Mouse (Mus musculus): ENCODE results near the gene Lrtm2. TPM values are rescaled to one million over a fixed set of nuclear protein-coding genes. Genes with fewer than 3 reads are reported as not detected.
A peak's percentile ranks its signal among the peaks of the same experiment; 100 is the strongest.

Gene Lrtm2
- polyA plus RNA-seq, 1 experiment from 2014 or later, result 0.25 TPM

GRCm38 (mm10) chr6:119358020-119358571 lies 27.5 kb upstream of the Lrtm2 start:
- 90% methylated on average over 8 of the region's 8 CpGs for WGBS
- Histone ChIP-seq H3K9ac (no peak overlapping the region), H3K4me2 (no peak overlapping the region), H3K36me3 (peaks cover 63% of the 10 kb centered on the region), H3K4me1 (replicated peaks) (0 out of 2 replicates have a peak, but pooled peaks cover 5% of the 10 kb centered on the region), H3K27me3 (no peaks in the 10 kb centered on the region), H3K27ac (no peak overlapping the region), H3K4me3 (no peak overlapping the region), H3K9me3 (replicated peaks) (no peaks in the 10 kb centered on the region)
- no peak for ATAC-seq (replicated peaks; ENCODE audit: insufficient number of reproducible peaks, insufficient read depth, low FRiP score, low read depth)

- WGBS, result 69% methylated on average over 6 of the region's 6 CpGs
- Histone ChIP-seq H3K4me3 (no peak overlapping the region), H3K36me3 (peaks cover 34% of the 10 kb centered on the region), H3K4me1 (replicated peaks) (peaks cover 10% of the 10 kb centered on the region), H3K9me3 (replicated peaks) (no peaks in the 10 kb centered on the region), H3K27me3 (no peaks in the 10 kb centered on the region), H3K4me2 (no peak overlapping the region), H3K9ac (no peak overlapping the region), H3K27ac (no peak overlapping the region)
- no peak for ATAC-seq (replicated peaks; ENCODE audit: insufficient number of reproducible peaks, insufficient read depth, low FRiP score, low read depth)
These were observed 21.9 kb upstream of the Lrtm2 start for GRCm38 (mm10) chr6:119352501-119352900.

- Histone ChIP-seq H3K27ac (no peak overlapping the region), H3K4me3 (no peak overlapping the region), H3K9ac (no peak overlapping the region), H3K4me1 (replicated peaks) (peaks cover 10% of the 10 kb centered on the region), H3K4me2 (no peak overlapping the region), H3K9me3 (replicated peaks) (no peaks in the 10 kb centered on the region), H3K36me3 (peaks cover 28% of the 10 kb centered on the region), H3K27me3 (no peaks in the 10 kb centered on the region)
- ATAC-seq (replicated peaks; ENCODE audit: insufficient number of reproducible peaks, insufficient read depth, low FRiP score, low read depth), result no peak
- 66% methylated on average over 8 of the region's 8 CpGs for WGBS
These were observed 21.1 kb upstream of the Lrtm2 start for GRCm38 (mm10) chr6:119351656-119352055.

GRCm38 (mm10) chr6:119350703-119351198 lies 20.2 kb upstream of the Lrtm2 start:
- no peak overlapping the region for H3K4me3 ChIP-seq
- H3K27ac ChIP-seq, result no peak overlapping the region
- WGBS, result 78% methylated on average over 9 of the region's 9 CpGs
- no peak overlapping the region for H3K4me2 ChIP-seq
- H3K27me3 ChIP-seq, result no peaks in the 10 kb centered on the region
- no peak for ATAC-seq (replicated peaks; ENCODE audit: insufficient number of reproducible peaks, insufficient read depth, low FRiP score, low read depth)
- no peaks in the 10 kb centered on the region for H3K9me3 ChIP-seq (replicated peaks)
- H3K4me1 ChIP-seq (replicated peaks), result peaks cover 10% of the 10 kb centered on the region
- H3K36me3 ChIP-seq, result peaks cover 21% of the 10 kb centered on the region
- no peak overlapping the region for H3K9ac ChIP-seq

GRCm38 (mm10) chr6:119348234-119348633 lies 17.7 kb upstream of the Lrtm2 start:
- WGBS, result 0% methylated on average over 1 of the region's 1 CpGs
- Histone ChIP-seq H3K4me2 (no peak overlapping the region), H3K36me3 (peaks cover under 1% of the 10 kb centered on the region; the same call in 1 of the 2 replicates), H3K4me1 (replicated peaks) (peaks cover 10% of the 10 kb centered on the region), H3K9me3 (replicated peaks) (no peaks in the 10 kb centered on the region), H3K27ac (no peak overlapping the region), H3K4me3 (no peak overlapping the region), H3K9ac (no peak overlapping the region), H3K27me3 (no peaks in the 10 kb centered on the region)
- no peak for ATAC-seq (replicated peaks; ENCODE audit: insufficient number of reproducible peaks, insufficient read depth, low FRiP score, low read depth)

GRCm38 (mm10) chr6:119347813-119348212 lies 17.2 kb upstream of the Lrtm2 start:
- H3K4me1 ChIP-seq (replicated peaks), result peaks cover 10% of the 10 kb centered on the region
- H3K4me3 ChIP-seq, result no peak overlapping the region
- ATAC-seq (replicated peaks; ENCODE audit: insufficient number of reproducible peaks, insufficient read depth, low FRiP score, low read depth), result no peak
- H3K27ac ChIP-seq, result no peak overlapping the region
- no peaks in the 10 kb centered on the region for H3K27me3 ChIP-seq
- H3K36me3 ChIP-seq, result no peaks in the 10 kb centered on the region
- H3K9me3 ChIP-seq (replicated peaks), result no peaks in the 10 kb centered on the region
- 75% methylated on average over 5 of the region's 5 CpGs for WGBS
- no peak overlapping the region for H3K4me2 ChIP-seq
- no peak overlapping the region for H3K9ac ChIP-seq

- no peak overlapping the region for H3K27ac ChIP-seq
- no peaks in the 10 kb centered on the region; the same call in 1 of the 2 replicates for H3K4me1 ChIP-seq (replicated peaks)
- no peaks in the 10 kb centered on the region for H3K36me3 ChIP-seq
- no peak for ATAC-seq (replicated peaks; ENCODE audit: insufficient number of reproducible peaks, insufficient read depth, low FRiP score, low read depth)
- H3K9ac ChIP-seq, result no peak overlapping the region
- no peak overlapping the region for H3K4me2 ChIP-seq
- H3K4me3 ChIP-seq, result no peak overlapping the region
- H3K27me3 ChIP-seq, result no peaks in the 10 kb centered on the region
- WGBS, result 53% methylated on average over 10 of the region's 10 CpGs
- no peaks in the 10 kb centered on the region for H3K9me3 ChIP-seq (replicated peaks)
These were observed 15.7 kb upstream of the Lrtm2 start for GRCm38 (mm10) chr6:119346257-119346656.

GRCm38 (mm10) chr6:119341409-119341808 lies 10.8 kb upstream of the Lrtm2 start:
- H3K4me1 ChIP-seq (replicated peaks), result no peaks in the 10 kb centered on the region; the same call in 1 of the 2 replicates
- peak; percentile 63 for ATAC-seq (replicated peaks; ENCODE audit: insufficient number of reproducible peaks, insufficient read depth, low FRiP score, low read depth)
- H3K4me3 ChIP-seq, result no peak overlapping the region
- H3K27me3 ChIP-seq, result no peaks in the 10 kb centered on the region
- H3K27ac ChIP-seq, result no peak overlapping the region
- H3K9ac ChIP-seq, result no peak overlapping the region
- H3K36me3 ChIP-seq, result no peaks in the 10 kb centered on the region
- H3K9me3 ChIP-seq (replicated peaks), result no peaks in the 10 kb centered on the region
- no peak overlapping the region for H3K4me2 ChIP-seq

GRCm38 (mm10) chr6:119338121-119338912 lies 7.8 kb upstream of the Lrtm2 start:
- Histone ChIP-seq H3K27me3 (peaks cover 5% of the 10 kb centered on the region; the same call in 1 of the 2 replicates), H3K4me3 (no peak overlapping the region), H3K9me3 (replicated peaks) (no peaks in the 10 kb centered on the region), H3K27ac (no peak overlapping the region), H3K4me2 (no peak overlapping the region), H3K4me1 (replicated peaks) (no peaks in the 10 kb centered on the region), H3K9ac (no peak overlapping the region), H3K36me3 (no peaks in the 10 kb centered on the region)
- no peak for ATAC-seq (replicated peaks; ENCODE audit: insufficient number of reproducible peaks, insufficient read depth, low FRiP score, low read depth)
- WGBS, result 46% methylated on average over 11 of the region's 11 CpGs

GRCm38 (mm10) chr6:119337287-119337686 lies 6.7 kb upstream of the Lrtm2 start:
- H3K36me3 ChIP-seq, result no peaks in the 10 kb centered on the region
- no peak overlapping the region for H3K4me3 ChIP-seq
- H3K4me1 ChIP-seq (replicated peaks), result no peaks in the 10 kb centered on the region
- WGBS, result 85% methylated on average over 3 of the region's 3 CpGs
- no peaks in the 10 kb centered on the region for H3K9me3 ChIP-seq (replicated peaks)
- no peak for ATAC-seq (replicated peaks; ENCODE audit: insufficient number of reproducible peaks, insufficient read depth, low FRiP score, low read depth)
- H3K27ac ChIP-seq, result no peak overlapping the region
- H3K9ac ChIP-seq, result no peak overlapping the region
- H3K4me2 ChIP-seq, result no peak overlapping the region
- peaks cover 14% of the 10 kb centered on the region for H3K27me3 ChIP-seq

GRCm38 (mm10) chr6:119336124-119336523 lies 5.6 kb upstream of the Lrtm2 start:
- Histone ChIP-seq H3K4me1 (replicated peaks) (no peaks in the 10 kb centered on the region; the same call in 1 of the 2 replicates), H3K36me3 (no peaks in the 10 kb centered on the region), H3K9me3 (replicated peaks) (no peaks in the 10 kb centered on the region), H3K4me3 (no peak overlapping the region), H3K4me2 (no peak overlapping the region), H3K9ac (no peak overlapping the region), H3K27ac (no peak overlapping the region), H3K27me3 (peaks cover 26% of the 10 kb centered on the region)
- ATAC-seq (replicated peaks; ENCODE audit: insufficient number of reproducible peaks, insufficient read depth, low FRiP score, low read depth), result no peak; the same call in 1 of the 2 replicates
- WGBS, result 55% methylated on average over 7 of the region's 7 CpGs

Measured in heart, embryonic 15.5 days (tissue).